Mouse (Mus musculus) 416B (cell line): ENCODE measurements around the gene Muc1.

Source experiments
- DNase-seq: peaks from one replicate; pipeline ENCODE4 v3.0.0; 2011; ENCODE audit warnings: low read depth

Muc1 gene

DNA sequence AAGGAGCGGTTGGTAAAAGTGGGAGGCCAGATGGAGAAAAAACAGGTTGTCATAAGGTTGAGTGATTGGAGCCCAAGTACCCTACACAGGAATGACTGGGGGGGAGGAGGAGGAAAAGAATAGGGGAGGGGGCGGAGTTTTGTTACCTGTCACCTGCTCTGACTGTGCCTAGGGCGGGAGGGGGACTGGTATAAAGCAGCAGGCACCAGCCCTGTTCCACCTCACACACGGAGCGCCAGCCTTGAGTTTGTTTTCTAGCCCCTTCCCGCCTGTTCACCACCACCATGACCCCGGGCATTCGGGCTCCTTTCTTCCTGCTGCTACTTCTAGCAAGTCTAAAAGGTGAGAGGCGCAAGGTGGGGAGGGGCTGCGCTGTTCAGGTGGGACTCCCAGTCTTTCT lies at the start of gene Muc1:
Gene Muc1 (plus strand): TSS at position 222 of the 400 bp plus-strand sequence.
- DNase-seq, result no peak

DNA sequence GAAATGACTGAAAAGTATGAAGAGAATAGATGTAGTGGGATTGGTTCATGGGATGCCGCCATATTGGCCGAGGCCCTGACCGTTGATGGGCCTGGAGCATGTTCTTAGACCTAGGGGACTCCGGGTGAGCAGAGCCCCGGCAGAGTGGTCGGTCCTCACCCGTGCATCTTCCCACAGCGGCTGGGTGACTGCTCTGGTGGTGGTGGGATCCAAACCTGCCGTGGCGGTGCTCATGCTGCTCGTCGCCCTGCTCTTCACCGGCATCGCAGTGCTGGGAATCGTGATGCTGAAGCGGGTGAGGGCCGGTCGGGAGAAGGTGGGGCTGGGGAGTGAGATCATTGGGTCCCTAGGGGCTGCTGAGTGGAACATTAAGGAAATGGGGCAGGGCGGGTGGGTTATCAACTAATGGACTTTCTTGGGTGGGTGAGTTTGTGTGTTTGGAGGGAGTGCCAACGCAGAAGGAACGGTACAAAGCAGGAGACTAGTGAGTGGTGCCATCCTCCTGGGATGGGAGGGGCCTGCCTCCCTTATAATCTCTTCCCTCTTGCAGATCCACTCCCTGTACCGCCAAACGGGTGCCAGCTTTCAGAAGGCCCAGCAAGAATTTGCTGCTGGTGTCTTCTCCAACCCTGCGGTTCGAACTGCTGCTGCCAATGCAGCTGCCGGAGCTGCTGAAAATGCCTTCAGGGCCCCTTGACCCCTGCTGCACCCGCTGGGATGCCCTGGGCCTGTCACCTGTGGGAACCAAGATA lies 46.9 kb upstream of the Muc1 start:
- no peak for DNase-seq

DNA sequence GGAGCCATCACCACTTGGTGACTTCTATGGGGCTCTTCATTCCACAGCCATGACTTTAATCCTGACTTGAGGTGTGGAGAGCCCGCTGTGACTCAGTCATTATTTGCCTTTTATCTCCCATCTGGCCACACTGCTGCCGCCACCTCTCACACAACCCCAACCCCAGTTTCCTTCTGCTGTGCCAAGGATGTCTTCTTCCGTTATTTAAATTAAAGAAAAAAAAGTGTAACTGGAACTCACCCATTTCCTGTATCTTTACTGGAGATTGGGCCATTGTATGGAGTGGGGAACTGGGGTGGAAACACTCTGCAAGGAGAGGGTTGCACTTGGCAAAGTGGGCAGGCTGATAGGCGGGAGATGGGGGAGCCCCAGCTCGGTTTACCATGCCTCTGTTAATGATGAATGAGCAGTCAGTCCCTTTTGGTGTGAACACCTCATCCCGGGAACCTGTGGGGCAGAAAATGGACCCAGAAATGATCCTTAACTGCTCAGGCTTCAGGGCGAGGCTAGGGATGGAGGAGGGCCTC lies 46.3 kb upstream of the Muc1 start:
- DNase-seq, result peak; percentile 91

DNA sequence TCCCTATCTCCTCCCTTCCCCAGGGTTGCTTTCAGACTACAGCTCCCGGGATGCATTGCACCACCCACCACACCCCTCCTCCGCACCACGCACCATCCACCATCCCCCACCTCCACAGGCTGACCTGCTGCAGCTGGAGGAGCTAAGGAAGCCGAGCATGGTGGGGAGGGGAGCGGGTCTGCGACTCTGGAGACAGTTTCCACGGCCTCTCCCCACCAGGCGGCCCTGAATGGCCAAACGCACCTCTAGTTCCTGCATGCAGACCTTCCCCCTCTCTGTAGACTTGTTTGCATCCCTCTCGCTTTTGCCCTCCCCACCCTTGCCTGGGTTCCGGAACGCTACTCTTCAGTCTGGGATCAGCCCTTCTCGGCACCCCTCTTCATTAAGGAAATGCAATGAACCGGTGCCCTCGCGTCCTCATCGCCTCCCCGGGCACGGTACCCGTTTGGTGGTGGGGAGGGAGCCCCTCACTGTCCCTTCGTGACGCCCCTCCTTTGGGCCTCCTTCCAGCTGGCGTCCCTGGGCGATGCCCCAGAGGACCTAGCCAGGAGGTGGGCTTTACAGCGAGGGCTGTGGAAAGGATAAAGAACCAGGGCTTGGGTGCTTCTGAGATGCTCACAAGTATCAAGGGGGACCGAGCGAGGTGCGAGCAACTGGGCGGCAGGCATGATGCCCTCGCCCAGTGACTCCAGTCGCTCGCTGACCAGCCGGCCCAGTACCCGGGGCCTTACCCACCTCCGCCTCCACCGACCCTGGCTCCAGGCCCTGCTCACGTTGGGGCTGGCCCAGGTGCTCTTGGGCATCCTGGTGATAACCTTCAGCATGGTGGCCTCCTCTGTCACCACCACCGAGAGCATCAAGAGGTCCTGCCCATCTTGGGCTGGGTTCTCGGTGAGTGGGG lies 45.5 kb upstream of the Muc1 start, which contains the start of gene Fam189b:
Gene Fam189b (plus strand): TSS at position 86 of the 901 bp plus-strand sequence.
- DNase-seq, result peak; percentile 70

DNA sequence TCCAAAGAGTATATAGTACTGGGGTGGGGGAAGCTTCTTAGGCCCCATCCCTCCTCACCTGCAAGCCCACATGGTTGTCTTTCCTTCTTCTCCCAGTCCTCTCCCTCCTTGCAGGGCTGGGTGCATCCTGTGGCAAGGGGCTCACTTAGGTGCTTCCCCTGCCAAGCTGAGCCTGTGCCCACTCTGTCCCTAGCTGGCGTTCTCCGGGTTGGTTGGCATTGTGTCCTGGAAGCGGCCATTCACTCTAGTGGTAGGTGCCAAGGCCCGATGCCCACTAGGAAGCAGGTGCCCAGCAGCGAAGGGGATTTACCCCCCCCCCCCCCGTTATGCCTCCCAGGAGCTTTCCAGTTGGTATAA lies 44.9 kb upstream of the Muc1 start:
- no peak for DNase-seq

DNA sequence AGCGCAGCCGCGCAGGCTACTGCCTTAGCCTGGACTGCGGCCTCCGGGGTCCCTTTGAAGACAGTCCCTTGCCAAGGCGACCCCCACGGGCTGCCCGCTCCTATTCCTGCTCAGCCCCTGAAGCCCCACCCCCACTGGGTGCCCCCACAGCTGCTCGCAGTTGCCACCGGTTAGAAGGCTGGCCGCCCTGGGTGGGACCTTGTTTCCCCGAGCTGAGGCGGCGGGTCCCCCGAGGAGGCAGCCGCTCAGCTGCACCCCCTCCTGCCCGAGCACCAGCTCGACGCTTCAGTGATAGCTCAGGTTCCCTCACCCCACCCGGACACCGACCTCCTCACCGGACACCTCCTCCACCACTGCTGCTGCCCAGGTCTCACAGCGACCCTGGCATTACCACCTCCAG lies 41.7 kb upstream of the Muc1 start:
- no peak for DNase-seq

DNA sequence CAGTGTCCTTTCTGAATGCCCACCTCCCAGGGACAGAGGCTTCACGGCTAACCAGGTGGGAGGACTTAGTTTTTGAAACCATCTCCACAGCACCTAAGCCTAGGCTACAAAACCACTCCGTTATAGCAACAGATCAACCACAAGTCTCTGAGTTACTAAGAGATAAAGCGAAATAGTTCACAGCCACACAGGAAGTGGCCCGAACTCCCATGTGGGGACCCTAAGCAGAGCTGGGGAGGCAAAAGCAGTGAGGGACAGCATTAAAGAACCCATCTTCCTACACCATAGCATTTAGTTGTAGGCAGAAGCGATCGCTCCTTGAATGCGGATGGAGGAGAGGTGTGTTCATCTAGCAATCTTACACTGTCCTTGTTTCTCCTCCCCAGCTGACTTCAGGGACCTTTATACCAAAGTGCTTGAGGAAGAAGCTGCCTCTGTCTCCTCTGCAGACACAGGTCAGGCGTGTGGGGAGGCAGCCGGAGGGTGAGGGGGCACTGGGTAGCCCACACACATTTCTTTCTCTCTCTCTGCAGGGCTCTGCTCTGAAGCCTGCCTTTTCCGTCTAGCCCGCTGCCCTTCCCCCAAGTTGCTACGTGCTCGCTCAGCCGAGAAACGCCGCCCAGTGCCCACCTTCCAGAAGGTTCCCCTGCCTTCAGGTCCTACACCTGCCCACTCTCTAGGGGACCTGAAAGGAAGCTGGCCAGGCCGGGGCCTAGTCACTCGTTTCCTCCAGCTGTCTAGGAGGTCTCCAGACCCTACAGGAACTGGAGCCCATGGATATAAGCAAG lies 41.0 kb upstream of the Muc1 start:
- no peak for DNase-seq

DNA sequence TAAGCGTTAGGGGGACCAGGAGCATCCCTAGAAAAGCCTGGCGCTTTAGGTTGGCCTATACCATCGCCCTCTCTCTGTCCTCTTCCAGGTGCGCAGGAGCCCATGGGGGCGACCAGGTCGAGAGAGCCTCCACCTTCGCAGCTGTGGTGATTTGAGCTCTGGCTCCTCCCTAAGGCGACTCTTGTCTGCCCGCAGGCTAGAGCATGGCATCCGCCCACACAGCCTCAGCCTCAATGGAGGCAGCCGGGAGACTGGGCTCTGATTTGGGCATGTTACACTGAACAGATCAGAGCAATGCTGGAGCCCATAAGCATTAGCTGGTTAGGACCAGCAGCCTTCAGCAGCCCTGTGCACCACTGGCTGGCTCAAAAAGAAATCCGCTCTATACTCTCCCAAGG lies 40.4 kb upstream of the Muc1 start:
- DNase-seq, result no peak

DNA sequence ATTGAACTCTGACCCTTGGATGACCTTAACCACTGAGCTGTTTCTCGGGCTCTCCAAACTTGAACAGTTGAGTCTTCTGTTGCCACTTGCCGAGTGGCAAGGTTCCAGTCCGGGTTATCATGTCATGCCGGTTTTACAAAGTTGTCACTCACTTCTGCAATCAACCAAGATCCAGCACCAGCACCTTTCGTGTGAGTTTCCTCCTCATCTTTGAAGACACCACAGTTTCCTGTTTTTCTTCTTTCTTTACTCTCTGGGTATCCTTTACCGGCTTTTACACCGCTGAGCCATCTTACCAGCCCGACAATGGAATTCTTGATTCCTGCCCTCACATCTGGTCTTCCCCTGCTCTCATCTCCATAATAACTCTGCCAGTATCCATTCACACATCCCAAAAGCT lies 38.4 kb upstream of the Muc1 start:
- DNase-seq, result peak; percentile 63

DNA sequence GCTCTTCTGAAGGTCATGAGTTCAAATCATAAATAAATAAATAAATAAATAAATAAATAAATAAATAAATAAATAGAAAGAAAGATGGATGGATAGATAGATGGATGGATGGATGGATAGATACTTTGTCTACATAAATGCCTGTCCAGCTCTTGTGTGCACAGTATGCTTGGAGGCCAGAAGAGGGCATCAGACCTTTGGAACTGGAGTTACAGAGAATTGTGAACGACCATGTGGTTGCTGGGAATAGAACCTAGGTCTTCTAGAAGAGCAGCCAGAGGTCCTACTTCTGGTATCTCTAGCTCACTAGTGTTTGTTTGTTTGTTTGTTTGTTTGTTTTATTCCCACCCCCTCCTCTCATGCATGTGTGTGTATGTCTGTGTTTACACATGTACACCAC lies 35.5 kb upstream of the Muc1 start:
- DNase-seq, result peak; percentile 73

DNA sequence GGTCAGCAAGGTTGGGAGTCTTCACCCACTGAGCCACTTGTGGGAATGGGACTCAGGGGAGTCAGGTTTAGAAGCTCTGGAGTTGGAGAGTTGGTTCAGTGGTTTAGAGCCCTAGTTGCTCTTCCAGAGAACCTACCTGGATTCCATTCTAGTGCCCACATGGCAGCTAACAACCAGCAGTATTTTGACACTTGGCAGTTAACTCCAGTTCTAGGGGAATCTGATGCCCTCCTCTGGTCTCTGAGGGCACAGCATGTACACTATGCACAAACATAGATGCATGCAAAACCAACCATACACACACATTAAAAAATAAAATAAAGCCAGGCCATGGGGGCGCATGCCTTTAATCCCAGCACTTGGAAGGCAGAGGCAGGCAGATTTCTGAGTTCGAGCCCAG lies 35.0 kb upstream of the Muc1 start:
- peak; percentile 78 for DNase-seq

DNA sequence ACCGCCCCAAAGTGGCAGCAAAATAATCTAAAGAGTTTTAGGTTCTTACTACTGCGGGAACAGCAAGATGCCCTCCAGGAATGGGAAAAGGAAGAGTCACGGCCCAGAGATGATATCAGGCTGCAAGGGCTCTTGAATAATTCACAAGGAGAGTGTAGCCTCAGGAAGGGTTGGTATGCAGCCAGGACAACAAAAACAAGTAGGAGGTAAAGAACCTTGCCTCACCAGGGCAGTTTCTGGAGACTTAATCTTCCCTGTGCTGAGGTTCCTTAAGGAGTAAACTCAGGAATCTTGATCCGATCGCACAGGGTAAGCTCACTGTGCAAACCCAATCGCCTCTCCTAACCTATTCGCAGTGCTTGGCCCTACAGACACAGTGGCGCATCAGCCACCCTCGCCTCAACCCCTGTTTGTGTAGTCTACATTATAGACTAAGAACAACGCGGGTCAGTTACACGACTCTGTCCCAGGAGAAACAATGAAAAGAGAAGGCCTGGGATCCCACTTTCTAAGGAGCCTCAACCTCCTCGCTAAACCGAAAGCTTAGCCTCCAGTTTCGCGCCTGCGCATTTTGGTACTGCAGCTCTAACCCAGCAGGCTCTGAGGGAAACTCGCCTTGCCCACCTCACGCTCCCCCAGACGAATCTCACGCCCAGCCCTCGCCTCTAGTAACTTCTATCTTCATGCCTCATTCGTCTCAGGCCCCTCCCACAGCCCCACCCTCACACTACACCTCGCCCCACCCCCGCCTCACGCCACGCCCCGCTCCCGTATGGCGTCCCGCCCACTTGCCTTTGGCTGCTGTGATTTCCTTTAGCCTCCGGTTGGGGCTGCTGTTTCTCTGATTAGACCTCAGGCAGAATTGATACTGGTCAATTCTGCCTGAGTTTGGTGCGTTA lies 32.6 kb upstream of the Muc1 start:
- DNase-seq, result peak; percentile 98

DNA sequence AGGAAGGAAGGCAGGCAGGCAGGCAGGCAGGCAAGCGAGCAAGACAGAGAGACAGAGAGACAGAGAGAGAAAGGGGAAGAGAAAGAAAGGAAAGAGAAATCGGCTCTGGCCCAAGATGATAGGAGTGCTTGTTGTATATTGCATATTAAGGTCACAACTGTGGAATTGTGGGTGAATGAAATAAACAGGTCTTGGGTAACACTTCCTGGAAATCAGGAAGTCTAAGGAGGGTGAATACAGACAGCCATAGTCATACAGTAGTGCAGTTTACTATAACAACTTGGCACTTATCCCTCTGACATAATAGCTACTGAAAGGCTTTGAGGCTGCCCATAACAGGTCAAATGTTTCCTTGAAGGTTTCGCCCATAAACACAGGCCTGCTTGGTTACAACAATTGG lies 29.0 kb upstream of the Muc1 start:
- peak; percentile 74 for DNase-seq

DNA sequence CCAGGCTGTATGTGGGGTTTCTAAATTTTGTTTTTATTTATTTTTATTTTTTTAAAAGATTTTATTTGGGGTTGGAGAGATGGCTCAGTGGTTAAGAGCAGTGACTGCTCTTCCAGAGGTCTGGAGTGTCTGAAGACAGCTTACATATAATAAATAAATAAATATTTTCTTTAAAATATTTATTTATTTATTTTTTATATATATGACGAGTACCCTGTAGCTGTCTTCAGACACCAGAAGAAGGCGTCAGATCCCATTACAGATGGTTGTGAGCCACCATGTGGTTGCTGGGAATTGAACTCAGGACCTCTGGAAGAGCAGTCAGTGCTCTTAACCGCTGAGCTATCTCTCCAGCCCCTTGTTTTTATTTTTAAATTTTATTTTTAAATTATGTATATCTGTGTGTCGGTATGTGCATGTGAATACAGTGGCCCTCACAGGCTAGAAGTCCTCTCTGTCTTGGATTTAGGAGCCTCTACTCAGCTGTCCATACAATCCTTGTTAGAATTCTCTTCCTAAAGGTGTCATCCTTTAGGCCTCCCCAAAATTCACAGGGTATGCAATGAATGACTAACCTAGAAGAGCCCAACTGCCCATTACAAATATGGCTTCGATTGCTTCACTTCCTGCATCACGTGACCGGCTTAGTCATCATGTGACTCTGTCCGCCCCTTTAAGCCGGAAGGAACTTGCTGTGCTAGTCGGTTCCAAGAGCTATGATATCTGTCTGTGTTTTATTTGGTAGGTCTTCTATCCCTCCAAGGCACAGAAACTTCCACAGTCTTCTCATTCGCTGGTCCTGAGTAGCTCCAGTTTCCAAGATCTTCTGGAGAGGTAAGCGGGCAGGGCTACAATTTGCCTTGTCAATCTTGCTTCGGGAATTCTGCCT lies 26.4 kb upstream of the Muc1 start, which contains the start of gene Gba:
Gene Gba (plus strand): TSS at position 676 of the 889 bp plus-strand sequence.
- peak; percentile 96 for DNase-seq

DNA sequence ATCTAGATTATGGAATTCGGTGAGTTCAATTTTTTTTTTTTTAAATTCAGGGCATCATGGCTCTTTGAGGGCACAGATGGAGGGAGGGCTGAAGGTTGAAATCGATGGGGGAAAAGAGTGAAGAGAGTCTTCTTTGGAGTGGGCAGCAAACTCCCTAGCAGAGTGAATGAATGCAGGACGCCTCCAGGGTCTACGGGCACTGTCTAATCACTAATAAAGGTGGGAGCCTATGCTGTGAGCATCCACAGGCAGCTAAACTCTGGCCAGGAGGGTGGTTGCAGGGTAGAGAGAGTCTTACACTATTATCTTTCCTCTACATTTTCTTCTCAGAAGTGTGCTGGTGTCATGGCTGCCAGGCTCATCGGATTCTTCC lies 25.7 kb upstream of the Muc1 start:
- no peak for DNase-seq

DNA sequence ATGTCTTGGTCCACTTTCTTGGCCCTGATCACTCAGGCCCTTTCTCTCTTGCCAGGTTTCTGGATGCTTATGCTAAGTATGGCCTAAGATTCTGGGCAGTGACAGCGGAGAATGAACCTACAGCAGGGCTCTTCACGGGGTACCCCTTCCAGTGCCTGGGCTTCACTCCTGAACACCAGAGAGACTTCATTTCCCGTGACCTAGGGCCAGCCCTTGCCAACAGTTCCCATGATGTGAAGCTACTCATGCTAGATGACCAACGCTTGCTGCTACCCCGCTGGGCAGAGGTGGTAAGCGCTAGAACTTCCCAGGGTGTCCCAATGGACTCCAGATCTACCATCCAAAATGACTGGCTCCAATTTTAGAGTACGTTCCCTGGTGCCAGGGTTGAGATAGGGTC lies 22.8 kb upstream of the Muc1 start:
- DNase-seq, result no peak

DNA sequence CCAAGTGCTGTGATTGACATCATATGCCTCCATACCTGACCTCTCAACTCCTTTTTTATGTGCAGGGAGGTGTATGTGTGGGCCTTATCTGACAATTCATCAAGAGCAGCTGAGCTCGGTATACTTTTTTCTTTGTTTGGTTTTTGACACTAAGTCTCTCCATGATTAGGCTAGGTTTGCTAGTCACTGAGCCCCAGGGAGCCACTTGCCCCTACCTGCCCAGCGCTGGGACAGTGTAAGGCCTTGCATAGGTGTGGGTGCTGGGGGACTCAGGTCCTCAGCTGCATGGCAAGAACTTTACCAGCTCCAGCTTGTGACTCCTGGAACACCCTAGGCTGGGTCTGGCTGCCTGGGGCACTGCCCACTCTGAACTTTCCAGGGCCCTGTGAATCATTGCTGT lies 22.2 kb upstream of the Muc1 start:
- DNase-seq, result no peak

DNA sequence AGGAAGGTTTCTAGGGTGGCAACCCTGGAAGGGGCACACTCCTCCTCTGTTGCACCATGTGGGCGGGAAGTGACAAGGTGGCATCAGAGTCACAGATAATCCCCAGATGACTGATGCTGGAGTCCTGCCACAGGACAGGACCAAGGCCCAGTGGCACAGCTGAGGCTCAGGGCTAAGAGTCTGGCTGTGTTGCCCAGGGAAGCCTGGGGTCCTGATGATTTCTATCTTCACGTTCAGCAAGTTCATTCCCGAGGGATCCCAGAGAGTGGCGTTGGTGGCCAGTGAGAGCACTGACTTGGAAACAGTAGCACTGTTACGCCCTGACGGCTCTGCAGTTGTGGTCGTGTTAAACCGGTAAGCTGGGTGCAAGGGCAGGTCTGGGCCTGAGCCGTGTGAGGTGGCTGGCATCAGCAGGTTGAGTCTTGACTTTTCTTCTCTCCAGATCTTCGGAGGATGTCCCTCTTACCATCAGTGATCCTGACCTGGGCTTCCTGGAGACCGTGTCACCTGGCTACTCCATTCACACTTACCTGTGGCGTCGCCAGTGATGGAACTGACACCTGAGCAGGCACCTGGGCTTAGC lies 20.7 kb upstream of the Muc1 start:
- no peak for DNase-seq

DNA sequence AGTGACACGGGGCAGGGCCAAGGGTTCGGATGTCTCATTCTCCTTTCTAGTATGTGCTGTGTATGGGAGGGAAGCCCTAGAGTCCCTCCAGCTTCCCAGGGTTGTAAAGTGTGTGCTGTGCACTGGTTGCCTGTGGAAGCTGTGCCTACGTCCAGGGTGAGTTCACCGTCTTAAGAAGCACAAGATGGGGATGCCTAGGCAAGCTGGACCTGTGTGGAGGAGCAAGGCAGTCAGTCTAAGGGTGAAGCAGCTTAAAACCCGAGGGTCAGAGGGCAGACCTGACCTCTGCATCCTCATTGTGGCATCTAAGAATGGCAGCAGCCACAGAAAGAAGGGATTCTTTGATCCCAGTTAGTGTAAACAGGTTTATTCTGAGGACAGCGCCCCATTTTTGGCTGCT lies 20.1 kb upstream of the Muc1 start:
- DNase-seq, result no peak

DNA sequence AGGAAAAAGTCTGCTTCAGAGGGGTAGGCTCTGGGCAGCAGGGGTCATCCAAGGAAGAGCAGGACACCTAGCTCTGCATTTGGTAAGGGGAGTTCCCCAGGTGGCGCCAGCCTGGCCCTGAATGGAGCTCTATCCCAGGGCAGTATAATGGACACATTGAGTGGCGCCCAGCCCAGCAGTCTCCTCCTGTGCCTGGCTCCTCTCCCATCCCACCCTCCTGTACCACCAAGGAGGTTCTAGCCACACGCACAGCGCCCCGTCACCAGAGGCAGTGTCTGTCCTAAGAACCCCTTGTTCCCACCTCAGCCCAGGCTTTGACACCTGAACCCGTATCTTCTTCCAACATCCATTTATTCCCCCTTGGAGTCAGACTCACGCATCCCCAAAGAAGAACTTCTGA lies 19.1 kb upstream of the Muc1 start:
- no peak for DNase-seq
